Mouse (Mus musculus) heart, postnatal 10 days (tissue): ENCODE results near the gene Foxk2. TPM values are rescaled to one million over a fixed set of nuclear protein-coding genes. Genes with fewer than 3 reads are reported as not detected.

ENCODE experiments used
- DNase-seq, 2 experiments: peaks; one replicate each; pipeline ENCODE4 v3.0.0; 2021
- intact Hi-C: fragments of 180-260 bp; cut with DNase I; formaldehyde crosslinking; loops from one replicate; pipeline ENCODE4 v1.15.1; 2025
- total RNA-seq, 2 experiments: library from RNA; stranded (reverse); gene quantifications; 2 replicates each; pipeline ENCODE4 v1.2.3; 2021

Gene Foxk2
- total RNA-seq, 2 experiments from 2014 or later: 23.3 to 27.6 TPM

GRCm38 (mm10) chr11:121354091-121354707 is 94.4 kb downstream of the Foxk2 start, which contains the start of gene Wdr45b:
Wdr45b (minus strand) TSS chr11:121354445.
- DNase-seq: peak; percentile 99
- intact Hi-C loops: loop anchor here (5.0 kb wide), 2 partner anchors 68 to 117 kb away; partner anchors contain the start of genes Fn3krp and Narf

Other genes starting within 250 kb of the Foxk2 start
- gene Cd7, start 220.6 kb upstream of the Foxk2 start, total RNA-seq: under 1 TPM in 1 of 2 experiments, not detected in 1; 0.26 TPM
- not detected for gene Sectm1b, start 196.4 kb upstream of the Foxk2 start, total RNA-seq
- not detected for gene Sectm1a, start 178.8 kb upstream of the Foxk2 start, total RNA-seq
- gene Tex19.2, start 141.3 kb upstream of the Foxk2 start, total RNA-seq: not detected
- gene Tex19.1, start 113.8 kb upstream of the Foxk2 start, total RNA-seq: not detected
- gene Uts2r, start 99.7 kb upstream of the Foxk2 start, total RNA-seq: under 1 TPM; 0.24 to 0.35 TPM
- gene Hexdc, start 55.6 kb upstream of the Foxk2 start, total RNA-seq: 10 to 100 TPM; 12.7 to 15.1 TPM
- gene Ogfod3, start 55.3 kb upstream of the Foxk2 start, total RNA-seq: 10 to 100 TPM; 18.3 to 19.4 TPM
- gene Cybc1, start 30.7 kb upstream of the Foxk2 start, total RNA-seq: 10 to 100 TPM in 1 of 2 experiments, 1 to 10 TPM in 1; 9.3 to 12.6 TPM
- 10 to 100 TPM; 75.8 to 93.3 TPM for gene Narf, start 22.7 kb upstream of the Foxk2 start, total RNA-seq
- 10 to 100 TPM; 53.0 to 54.0 TPM for gene Wdr45b, start 94.5 kb downstream of the Foxk2 start, total RNA-seq
- 1 to 10 TPM; 2.1 to 2.8 TPM for gene Rab40b, start 128.3 kb downstream of the Foxk2 start, total RNA-seq
- 1 to 10 TPM; 6.0 to 8.3 TPM for gene Fn3krp, start 161.4 kb downstream of the Foxk2 start, total RNA-seq
- gene Fn3k, start 174.9 kb downstream of the Foxk2 start, total RNA-seq: 10 to 100 TPM; 17.3 to 22.8 TPM
- 10 to 100 TPM; 18.9 to 19.9 TPM for gene Tbcd, start 192.0 kb downstream of the Foxk2 start, total RNA-seq